Mouse (Mus musculus) R1 (cell line): ENCODE measurements at regions not wholly inside any gene's neighbourhood (a gene's known extent, or its start where the extent isn't known, plus 50 kb on each side); places are given as distances from the start of the nearest gene placed in this dataset.
"Not testable (repeated sequence)": the region's sequence is repeated elsewhere in the genome, so short reads cannot be mapped to it uniquely, and the experiment has no call there.

Experiments used
- DNase-seq: peaks from one replicate; pipeline ENCODE4 v3.0.0-alpha.2; 2018; ENCODE audit warnings: low read depth, low spot score

- DNase-seq = no peak
These were observed 52.1 kb downstream of the Sst start for GRCm38 (mm10) chr16:23838696-23839095.

DNA sequence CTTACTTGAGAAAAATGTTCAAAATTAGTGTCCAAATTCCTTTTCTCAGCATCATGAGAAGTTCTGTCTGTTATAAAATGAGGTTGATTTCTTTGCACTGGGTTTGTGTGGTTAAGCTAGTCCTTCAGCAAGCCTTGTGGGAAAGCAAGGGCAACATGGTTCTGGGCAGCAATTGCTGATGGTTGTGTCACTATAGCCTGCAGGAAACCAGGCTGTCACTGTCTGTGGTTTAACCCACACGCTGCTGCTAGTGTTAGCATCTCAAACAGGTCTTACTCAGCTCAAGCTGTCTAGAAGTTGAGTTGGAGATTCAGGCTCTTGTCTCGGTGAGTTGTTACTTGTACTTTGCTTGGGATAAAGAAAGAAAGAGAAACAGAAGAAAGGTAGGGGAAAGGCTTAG, 52.6 kb downstream of the Sst start:
- no peak for DNase-seq

DNA sequence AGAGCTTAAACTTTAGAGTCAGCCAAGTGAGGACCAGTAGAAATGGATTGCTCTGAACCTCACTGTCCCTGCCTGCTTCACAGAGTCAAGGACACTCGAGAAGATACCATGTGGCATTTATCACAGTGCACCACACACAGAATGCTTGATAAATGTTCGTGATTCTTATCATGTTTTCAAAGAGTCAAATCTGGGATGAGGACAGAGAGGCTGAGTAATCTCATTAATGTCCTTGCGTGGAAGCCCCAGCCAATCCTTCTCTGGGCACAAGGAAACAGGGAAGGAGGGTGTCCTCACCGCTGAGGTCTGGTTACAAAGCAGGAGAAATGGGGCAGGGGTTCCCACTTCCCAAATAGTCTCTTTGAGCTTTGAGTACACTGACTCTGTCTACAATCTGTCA, 55.8 kb downstream of the Sst start:
- no peak for DNase-seq

GRCm38 (mm10) chr16:23833603-23834002, 57.2 kb downstream of the Sst start:
- DNase-seq = no peak

DNA sequence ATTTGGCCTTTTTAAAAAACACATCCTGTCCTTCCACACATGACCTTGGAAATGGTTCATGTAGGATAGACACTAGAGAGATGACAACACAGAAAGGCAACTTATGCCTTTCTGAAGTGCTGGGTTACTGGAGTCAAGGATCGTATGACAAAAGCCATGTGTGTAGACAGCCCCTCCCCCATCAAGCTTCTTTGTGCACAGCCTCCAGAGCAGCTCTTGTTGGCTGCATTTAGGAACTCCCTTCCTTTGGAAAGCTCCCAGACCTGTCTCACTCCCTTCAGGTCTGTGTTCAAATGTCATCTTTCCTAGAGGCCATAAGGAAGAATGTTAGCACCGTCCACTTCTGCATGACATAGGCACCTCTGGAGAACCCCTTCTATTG, 57.7 kb downstream of the Sst start:
- no peak for DNase-seq

DNA sequence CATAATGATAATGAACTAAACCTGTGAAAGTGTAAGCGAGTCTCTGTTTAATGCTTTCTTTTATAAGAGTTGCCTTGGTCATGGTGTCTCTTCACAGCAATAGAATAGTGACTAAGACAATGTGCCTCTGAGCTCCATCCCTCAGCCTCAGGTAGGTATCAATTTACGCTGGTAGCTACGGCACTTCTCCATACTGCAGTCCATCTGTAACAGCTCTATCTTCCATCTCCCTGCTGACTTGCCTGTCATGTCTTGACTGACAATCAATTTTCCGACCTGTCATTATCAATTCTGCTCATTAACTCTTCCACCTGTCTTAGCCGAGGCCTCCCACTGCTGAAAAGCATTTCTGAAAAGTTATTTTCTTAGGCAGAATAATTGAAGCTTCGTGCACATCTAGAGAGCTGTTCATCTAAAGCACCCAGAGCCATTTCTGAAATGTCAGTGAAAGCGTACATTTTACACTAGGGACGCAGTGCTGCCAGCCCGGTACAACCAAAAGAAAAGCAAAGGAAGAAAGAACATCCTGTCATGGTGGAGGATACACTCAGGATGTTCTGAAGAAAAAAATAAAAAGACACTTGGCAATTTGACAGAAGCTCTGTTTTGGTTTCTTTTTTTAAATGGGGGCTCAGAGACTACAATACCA, 58.2 kb downstream of the Sst start:
- DNase-seq = no peak

GRCm38 (mm10) chr16:23825662-23826061, 65.1 kb downstream of the Sst start:
- DNase-seq = no peak

GRCm38 (mm10) chr16:23785216-23785615, 105.5 kb downstream of the Sst start:
- no peak for DNase-seq

- DNase-seq = no peak
These were observed 106.5 kb downstream of the Sst start for GRCm38 (mm10) chr16:23784021-23784897.

- no peak for DNase-seq
These were observed 110.1 kb downstream of the Sst start for GRCm38 (mm10) chr16:23780440-23781231.

GRCm38 (mm10) chr16:23777894-23778293, 112.9 kb downstream of the Sst start:
- no peak for DNase-seq

- DNase-seq = no peak
These were observed 113.7 kb downstream of the Sst start for GRCm38 (mm10) chr16:23777041-23777440.

DNA sequence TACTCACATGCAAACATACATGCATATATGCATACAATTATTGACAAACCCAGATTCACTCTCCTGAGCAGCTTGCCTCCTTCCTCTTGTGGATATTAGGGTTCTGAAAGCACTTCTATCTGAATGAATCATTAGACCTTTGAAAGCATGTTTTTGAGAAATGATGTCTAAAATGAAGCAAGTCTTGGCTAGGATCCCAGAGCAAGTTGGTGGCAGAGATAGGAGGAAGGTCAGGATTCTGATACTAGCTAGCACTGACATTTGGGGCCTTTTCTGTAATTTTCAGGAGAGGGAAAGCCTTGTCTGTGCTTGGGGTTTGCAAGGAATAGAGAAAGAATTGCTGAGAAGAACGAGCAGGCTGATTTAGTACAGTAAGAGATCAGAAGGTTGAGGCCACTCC, 114.3 kb downstream of the Sst start:
- DNase-seq = no peak

GRCm38 (mm10) chr16:23758136-23758812, 132.5 kb downstream of the Sst start:
- no peak for DNase-seq

- no peak for DNase-seq
These were observed 153.7 kb downstream of the Sst start for GRCm38 (mm10) chr16:23737026-23737425.

DNA sequence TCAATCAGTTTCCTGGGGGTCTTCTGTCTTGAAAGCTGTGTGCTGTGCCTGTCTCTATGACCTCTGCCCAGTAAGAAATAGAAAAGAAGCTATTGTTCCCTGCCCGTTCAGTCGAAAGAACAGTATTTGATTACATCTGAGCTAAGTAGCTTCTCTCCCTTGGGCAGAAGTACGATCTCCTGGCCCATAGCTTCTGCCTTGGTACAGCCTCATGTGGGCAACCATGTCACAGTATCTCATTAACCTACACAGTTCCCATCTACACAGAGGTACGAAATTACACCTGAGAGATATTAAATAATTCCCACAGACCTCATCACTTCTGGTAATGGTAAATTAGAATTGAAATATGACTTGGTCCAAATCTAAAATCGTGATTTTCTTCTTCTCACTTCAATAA, 155.0 kb downstream of the Sst start:
- no peak for DNase-seq

- DNase-seq = no peak
These were observed 164.2 kb downstream of the Sst start for GRCm38 (mm10) chr16:23726562-23726961.

GRCm38 (mm10) chr16:23721745-23722144, 169.0 kb downstream of the Sst start:
- no peak for DNase-seq

DNA sequence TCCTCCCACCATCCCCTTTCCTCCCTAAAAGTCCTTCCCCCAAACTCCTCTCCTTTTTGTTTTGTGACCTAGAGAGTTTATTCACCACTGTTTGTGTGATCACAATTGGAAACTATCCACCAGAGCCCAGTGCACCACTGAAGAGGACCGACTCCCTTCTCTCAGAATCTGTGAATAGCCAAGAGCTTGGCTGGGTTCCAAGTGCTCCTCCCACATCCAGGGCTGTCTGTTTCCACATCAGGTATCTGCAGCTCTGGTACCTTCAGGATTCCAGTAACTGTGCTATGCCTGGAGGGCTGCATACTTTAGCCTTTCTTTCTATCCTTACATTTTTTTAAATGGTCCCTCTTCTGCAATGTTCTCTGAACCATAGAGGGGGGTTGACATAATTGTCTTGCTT, 180.5 kb upstream of the Masp1 start:
- DNase-seq = peak; percentile 28

GRCm38 (mm10) chr16:23694226-23694625, 173.6 kb upstream of the Masp1 start:
- not testable (repeated sequence) for DNase-seq

- peak; percentile 90 for DNase-seq
These were observed 169.4 kb upstream of the Masp1 start for GRCm38 (mm10) chr16:23690061-23690460.

DNA sequence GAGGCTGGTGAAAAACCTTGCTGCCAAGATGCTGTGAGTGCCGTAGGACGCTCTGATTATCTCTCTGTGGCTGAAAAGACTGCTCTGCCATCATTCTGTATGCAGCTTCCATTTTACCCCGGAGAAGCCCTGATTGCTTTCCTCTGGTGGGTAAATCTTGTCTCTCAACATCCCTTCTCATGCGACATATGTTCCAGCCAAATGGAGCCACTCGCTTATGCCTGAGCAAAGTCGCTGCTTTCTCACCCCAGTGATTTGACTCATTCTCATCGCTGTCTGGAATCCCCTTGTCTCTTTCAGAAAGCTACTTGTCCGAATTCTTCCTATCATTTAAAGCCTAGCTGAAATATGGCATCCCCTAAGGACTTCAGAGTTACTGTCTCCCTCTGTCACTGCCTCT, 166.2 kb upstream of the Masp1 start:
- no peak for DNase-seq
